Mouse (Mus musculus) T-cell, adult 66 days (primary cell): ENCODE measurements around the gene Trappc2. TPM values are rescaled to one million over a fixed set of nuclear protein-coding genes. Genes with fewer than 3 reads are reported as not detected.

Experiments
- total RNA-seq, 2 experiments: library from RNA; stranded (reverse); gene quantifications; 3 replicates in 1 of 2; 4 replicates in 1 of 2; pipeline ENCODE4 v1.2.4; 2023

The Trappc2 gene
- total RNA-seq = 1 to 10 TPM; 5.0 to 8.1 TPM

DNA sequence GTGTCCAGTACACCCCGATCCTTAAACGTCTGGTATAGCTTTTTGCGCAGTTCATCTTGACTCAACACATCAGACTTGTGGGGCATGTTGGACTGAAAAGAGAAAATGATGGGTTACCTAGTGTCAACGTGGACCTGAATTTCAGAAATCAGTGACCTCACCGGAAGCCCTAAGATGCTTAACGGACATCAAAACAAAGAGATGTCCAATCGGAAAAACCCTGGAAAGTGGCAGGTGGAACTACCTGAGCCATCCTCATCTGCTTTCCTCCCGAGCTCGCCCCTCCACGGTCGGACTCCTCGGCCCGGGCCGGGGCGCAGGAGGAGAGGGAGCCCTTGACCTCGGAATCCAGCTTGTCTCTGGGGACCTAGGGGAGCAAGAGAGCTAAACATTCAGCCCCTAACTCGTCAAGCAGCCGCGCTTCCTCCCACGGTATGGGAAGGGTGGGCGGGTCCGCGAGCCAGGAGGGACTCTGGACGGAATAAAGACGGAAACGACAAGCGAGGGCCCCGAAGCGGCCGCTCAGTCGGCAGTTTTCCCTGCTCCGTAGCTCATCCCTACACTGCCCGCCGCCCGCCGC lies at the start of gene Trappc2:
Trappc2 (plus strand) TSS at position 539 of the 580 bp plus-strand sequence.

GRCm38 (mm10) chrX:166440616-166441063 lies 266 bp downstream of the Trappc2 start, which contains the start of gene Ofd1:
Gene Ofd1 (minus strand): TSS chrX:166440704.

DNA sequence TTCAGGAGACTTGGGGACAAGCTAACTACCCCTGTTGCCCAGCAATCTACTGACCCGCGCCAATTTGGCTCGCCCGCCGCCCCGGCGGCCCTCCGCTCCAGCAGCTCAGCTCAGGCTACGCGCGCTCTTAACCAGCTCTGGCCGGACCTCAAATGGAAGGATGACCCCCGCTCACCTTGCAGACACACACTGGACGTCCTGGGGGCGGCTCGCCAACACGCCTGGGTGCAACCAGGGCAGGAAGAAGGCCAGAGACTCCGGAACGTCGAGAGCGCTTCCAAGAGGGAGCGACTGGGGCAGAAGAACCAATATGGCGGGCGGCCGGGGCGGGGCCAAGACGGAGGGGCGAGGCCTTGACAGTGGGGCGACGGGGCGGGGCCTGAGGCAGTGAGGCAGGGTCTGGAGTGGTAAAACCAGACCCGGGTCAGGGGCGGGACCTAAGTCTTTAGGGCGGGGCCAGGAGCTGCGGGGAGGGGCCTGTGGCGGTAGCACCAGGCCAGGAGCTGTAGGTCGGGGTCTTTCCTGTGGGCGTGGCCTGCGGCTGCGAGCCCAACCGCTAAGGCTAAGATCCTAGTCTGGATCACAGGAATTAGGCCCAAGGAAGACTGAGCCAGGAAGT lies 39.1 kb downstream of the Trappc2 start, which contains the start of gene Rab9:
Rab9 (minus strand) TSS at position 503 of the 619 bp plus-strand sequence.

Other genes with a start within 250 kb of the Trappc2 start
- gene Gpm6b, start 201.7 kb upstream of the Trappc2 start, total RNA-seq = 1 to 10 TPM; 2.9 to 3.5 TPM
- 10 to 100 TPM; 12.6 to 14.5 TPM for gene Ofd1, start 130 bp downstream of the Trappc2 start, total RNA-seq
- 10 to 100 TPM; 18.5 to 26.0 TPM for gene Rab9, start 39.3 kb downstream of the Trappc2 start, total RNA-seq
- 1 to 10 TPM; 4.1 to 6.3 TPM for gene Tceanc, start 78.0 kb downstream of the Trappc2 start, total RNA-seq
- gene Egfl6, start 145.1 kb downstream of the Trappc2 start, total RNA-seq = not detected